Mouse (Mus musculus) liver (tissue): ENCODE measurements around the gene Pcsk7.

ENCODE experiments used
- DNase-seq: peaks from one replicate; pipeline ENCODE4 v3.0.0-alpha.2; 2020; ENCODE audit warnings: mixed read lengths

The Pcsk7 gene

GRCm38 (mm10) chr9:45939794-45940193 lies 33.5 kb downstream of the Pcsk7 start:
- no peak for DNase-seq

DNA sequence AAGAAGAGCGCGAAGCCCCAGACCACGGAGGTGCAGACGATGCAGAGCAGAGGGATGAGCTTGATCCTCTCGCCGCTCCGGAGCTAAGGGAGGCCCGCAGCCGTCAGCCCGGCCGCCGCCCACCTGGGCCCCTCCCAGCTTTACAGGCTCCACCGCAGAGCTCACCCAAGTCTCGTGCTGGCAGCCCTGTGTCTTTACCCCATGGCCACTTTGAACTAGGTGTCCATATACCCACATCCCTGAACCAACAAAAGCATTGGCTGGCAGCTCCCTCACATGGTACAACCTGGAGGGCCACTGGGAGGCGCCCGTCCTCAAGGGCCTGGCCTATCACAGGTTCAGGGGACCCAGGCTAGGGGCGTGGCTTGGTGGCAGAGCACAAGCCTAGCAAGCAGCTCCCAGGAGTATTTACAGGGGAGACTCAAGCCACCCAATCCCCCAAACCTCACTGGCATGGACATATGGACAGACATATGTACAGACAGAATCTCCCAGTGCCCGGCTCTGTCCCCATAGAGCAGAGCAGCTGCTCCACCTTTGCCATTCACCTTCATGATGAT lies 35.1 kb downstream of the Pcsk7 start:
- peak; percentile 82 for DNase-seq

- DNase-seq, result peak; percentile 55
These were observed 36.2 kb downstream of the Pcsk7 start for GRCm38 (mm10) chr9:45942464-45942863.

GRCm38 (mm10) chr9:45942916-45943315 lies 36.6 kb downstream of the Pcsk7 start:
- DNase-seq, result peak; percentile 60

- DNase-seq, result peak; percentile 44
These were observed 37.6 kb downstream of the Pcsk7 start for GRCm38 (mm10) chr9:45943628-45944505.

DNA sequence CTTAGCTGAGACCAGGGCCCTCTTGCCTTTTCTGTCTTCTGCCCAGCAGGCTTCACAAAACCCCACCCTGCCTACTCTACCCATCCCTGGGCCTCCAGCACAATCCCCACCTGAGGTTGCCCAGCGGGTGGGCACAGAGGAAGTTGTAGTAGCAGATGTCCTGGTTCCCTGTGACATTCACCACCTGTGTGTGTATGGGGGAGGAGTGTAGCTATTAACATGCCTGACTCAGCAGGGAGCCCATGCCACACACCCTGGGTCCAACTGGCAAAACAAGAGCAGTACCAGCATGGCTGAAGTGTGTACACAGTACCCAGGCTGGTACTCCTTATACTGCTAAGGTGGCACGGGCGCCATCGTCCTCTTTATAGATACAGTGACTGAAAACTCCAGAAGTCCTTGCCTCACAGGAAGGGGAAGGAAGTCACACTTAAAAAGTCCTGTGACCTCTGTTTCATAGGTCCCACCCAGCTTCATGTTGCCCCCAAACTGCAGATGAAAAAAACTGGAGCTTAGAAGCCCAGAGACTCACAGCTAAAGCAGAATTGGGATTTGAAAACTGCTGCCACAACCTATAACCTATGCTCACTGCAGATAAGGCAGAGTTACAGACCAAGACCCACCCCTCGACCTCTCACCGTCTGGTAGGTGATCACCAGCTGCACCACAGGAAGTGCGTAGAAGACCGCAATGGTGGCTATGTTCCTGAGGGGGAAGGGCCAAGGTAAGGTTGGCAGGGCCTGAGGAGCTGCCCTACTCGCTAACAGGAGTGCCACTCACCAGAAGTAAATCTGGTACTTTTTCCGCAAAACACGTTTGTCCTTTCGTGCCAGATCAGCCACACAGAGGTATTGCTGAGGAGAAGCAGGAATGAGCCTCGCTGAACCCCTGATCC lies 38.5 kb downstream of the Pcsk7 start:
- DNase-seq, result no peak

- DNase-seq, result no peak
These were observed 39.4 kb downstream of the Pcsk7 start for GRCm38 (mm10) chr9:45945721-45946120.

GRCm38 (mm10) chr9:45946182-45946871 lies 40.0 kb downstream of the Pcsk7 start:
- DNase-seq, result no peak

DNA sequence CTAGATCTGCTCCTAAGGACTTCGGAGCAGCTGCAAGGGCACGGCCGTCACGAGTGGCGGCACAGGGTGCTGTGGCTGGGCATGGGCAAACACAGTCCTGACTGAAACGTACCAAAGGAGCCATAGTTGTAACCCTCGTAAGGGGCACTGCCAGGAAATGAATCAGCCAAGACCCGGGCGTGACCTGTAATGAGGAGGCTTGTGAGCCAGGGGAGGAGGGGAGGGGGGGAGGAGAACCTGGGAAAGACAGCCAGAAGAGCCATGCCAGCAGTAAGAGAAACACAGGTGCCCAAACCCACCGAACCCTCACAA lies 40.5 kb downstream of the Pcsk7 start:
- no peak for DNase-seq

GRCm38 (mm10) chr9:45952057-45952456 lies 45.8 kb downstream of the Pcsk7 start:
- no peak for DNase-seq

DNA sequence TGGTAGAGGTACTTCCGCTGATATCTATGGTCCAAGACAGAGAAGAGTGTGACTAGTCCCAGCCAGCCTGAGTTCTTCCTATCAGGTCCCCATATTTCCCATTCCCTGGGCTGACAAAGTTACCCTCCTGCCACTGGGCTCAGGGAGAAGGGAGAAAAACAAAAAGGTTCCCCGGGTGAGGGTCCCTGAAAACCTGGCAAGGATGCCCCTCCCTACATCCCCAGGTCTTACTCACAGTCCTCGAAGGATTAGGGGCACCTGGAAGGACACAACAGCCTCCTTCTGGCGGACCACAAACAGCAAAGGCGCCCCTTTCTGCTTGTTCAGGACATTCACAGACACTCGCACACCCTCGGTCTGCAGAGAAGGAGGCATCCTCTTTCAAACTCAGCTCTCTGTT lies 46.6 kb downstream of the Pcsk7 start:
- no peak for DNase-seq

DNA sequence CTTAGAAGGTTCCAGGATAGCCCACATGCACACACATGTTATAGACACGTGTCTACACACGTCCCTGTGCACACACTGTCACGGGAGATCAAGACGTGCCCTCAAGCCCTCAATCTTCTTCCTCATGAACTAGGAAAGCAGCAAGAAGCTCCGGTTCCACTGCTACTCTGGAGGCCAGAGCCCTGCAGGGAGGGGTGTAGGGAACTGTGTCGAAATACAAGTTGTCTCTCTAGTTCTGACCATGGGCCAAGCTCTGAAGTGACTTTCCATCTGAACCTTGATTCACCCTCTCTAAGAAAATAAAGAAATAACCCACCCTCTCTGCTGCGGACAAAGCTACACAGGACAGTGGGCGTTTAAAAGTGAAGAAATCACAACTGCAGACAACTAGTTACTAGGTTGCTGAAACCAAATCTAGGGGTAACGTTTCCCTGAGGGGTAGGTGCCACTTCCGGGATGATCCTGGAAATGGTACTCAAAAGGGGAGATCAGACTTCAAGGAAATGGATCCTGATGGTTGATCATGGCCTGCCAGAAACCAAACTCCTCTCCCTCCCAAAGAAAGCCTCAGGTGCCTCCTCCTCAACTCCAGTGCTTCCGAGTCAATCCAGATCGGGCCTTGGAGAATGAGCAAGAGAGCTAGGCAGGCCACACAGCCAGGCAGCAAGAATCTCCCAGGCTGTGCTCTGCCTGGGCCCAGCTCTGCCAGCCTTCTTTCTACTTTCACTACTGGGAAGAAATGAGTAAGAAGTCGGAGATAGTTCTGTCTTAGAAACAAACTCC lies 47.4 kb downstream of the Pcsk7 start:
- no peak for DNase-seq

- DNase-seq, result peak; percentile 62
These were observed 48.2 kb downstream of the Pcsk7 start for GRCm38 (mm10) chr9:45954294-45955106.

GRCm38 (mm10) chr9:45955107-45955963 lies 49.0 kb downstream of the Pcsk7 start, which contains the start of gene Sidt2:
TSS of gene Sidt2 (minus strand) at chr9:45955258.
- peak; percentile 89 for DNase-seq

DNA sequence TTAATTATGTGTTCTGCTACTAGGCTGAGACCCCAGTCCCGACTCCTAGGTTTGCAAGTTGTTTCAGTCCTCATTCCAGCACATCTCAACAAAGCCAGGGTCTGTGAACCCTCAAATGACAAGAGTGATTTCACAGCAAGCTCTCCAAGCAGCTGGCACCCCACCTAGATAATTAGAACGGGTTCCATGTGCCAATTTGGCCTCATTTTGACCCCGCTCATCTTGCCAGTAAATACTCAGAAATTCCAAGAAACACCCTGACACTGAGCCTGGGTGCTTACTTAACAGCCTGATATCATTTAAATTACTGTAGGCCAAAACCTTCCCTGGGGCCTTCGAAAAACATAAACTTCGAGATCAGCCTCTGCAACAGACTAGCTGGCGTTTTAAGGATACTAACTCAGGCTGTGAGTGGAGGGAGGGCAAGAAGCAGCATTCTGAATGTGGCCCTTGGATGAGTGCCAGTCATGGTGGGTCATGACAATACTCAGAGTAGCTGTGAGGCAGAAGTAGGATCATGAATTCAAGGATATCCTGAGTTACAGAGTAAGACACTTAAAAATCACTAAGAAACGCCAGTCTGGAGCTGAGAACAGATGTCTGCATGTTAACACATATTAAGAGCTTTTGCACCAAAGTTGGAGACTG lies 51.9 kb downstream of the Pcsk7 start:
- no peak for DNase-seq

DNA sequence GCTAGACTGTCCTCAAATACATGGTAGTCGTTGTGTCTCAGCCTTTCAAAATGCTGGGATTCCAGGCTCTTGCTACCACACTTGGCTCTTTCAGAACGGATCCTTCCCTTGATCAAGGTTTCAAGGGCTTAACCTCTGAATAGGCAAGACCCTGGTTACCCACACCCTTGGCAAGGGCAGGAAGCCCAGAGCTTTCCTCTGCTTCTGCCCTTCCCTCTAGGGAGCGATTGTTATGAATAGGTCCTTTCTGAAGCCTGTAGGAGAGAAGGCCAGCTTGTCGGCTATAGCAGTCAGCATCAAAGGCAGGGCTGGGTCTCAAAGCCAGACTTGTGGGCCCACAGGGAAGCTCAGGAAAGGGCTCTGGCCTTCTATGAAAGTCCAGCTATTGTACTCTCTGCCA lies 52.6 kb downstream of the Pcsk7 start:
- DNase-seq, result no peak

DNA sequence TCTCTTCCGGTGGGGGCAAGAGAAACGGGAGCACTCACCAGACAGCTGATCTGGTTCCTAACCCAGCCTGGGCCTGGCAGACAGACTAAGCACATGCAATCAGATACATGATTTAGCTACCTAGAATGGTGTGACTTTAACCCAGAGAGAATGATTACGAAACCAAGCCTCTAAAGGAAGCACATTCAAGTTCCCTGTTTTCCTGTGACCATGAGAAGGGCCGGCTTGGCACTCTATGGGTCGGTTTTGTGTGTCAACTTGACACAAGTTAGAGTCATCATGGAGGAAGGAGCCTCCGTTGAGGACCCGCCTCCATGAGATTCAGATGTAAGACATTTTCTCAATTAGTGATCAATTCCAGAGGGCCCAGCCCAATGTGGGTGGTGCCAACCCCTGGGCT lies 53.4 kb downstream of the Pcsk7 start:
- no peak for DNase-seq

GRCm38 (mm10) chr9:45961855-45962254 lies 55.6 kb downstream of the Pcsk7 start:
- DNase-seq, result no peak

DNA sequence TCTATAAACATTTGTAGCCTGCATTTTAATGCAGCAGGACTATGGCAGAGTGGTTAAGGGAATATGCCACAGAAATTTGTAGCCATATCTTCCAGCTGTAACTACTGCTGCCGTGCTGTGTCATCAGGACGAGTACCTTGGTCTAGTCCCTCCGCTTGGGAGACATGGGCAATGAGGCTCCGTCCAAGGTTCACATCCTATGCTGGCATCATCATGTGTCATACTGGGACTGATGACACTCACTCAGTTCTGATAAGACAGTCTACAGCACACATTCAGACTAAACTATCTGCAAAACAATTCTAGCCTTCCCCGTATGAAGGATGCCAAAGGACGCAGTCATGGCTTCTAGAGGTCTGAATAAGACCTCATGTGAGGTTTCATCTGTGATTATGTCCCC lies 57.3 kb downstream of the Pcsk7 start:
- no peak for DNase-seq

GRCm38 (mm10) chr9:45976884-45977283 lies 70.6 kb downstream of the Pcsk7 start:
- no peak for DNase-seq
